10 mouse cellular contexts compared by ENCODE assay signal in genomic region chr9:98329274-98330105, GRCm38 (mm10). TPM values are rescaled to one million over a fixed set of nuclear protein-coding genes. Genes with fewer than 3 reads are reported as not detected.
A peak's percentile ranks its signal among the peaks of the same experiment; 100 is the strongest.
DNase-seq lines count a peak whose midpoint lies in the region; TF ChIP-seq lines count a peak whose summit lies in the region.
"Had no signal": no experiment of that assay in that cellular context is flagged by ENCODE, and none has a peak within 500 bp of the region (broad histone marks: within the 10 kb centered on the region; RNA-seq: fewer than 3 reads in every experiment).

No protein-coding gene starts in this region.

- intact Hi-C loops in heart, adult 2 months (cut with DNase I) = no loop called here
- intact Hi-C loops in gastrocnemius, postnatal 36 days (cut with DNase I) = no loop called here

- WGBS in heart, adult 2 months = 52% methylated on average over 20 of the region's 20 CpGs
- 73% methylated on average over 20 of the region's 20 CpGs for WGBS in heart, embryonic 10.5 days

- TF ChIP-seq EP300 in heart, adult 2 months (IDR thresholded peaks at IDR 0.05; ENCODE audit: insufficient read depth, low read depth, low read length) = no peak

- no peak for TF ChIP-seq CTCF in heart, adult 2 months (IDR thresholded peaks at IDR 0.05)

- no peak overlapping the region for H3K4me3 ChIP-seq in heart, adult 2 months
- H3K4me3 ChIP-seq in heart, embryonic 10.5 days = no peak overlapping the region
- H3K4me3 ChIP-seq: erythroblast, embryonic 14.5 days; neural tube, embryonic 12.5 days had no signal

- H3K27ac ChIP-seq in heart, adult 2 months = no peak overlapping the region
- H3K27ac ChIP-seq in heart, embryonic 10.5 days = no peak overlapping the region
- H3K27ac ChIP-seq: neural tube, embryonic 12.5 days had no signal

- DNase-seq in heart, adult 2 months = peak; percentile 36 to 60
- no peak for DNase-seq in heart, embryonic 10.5 days (ENCODE audit: low spot score)
- peak; percentile 80 to 81 for DNase-seq in cerebellum, postnatal 14 days
- DNase-seq in gastrocnemius, postnatal 36 days = peak; percentile 37 to 48
- DNase-seq in kidney, postnatal 36 days = peak; percentile 83 to 94
- DNase-seq in lung, postnatal 14 days = peak; percentile 22
- DNase-seq in skeletal muscle tissue, adult 2 months (ENCODE audit: low read depth, low spot score) = peak; percentile 73
- DNase-seq in thymus, postnatal 0 days (ENCODE audit: low spot score) = no peak

- H3K4me1 ChIP-seq in heart, adult 2 months (ENCODE audit: control insufficient read depth, insufficient read depth, low read length) = peaks cover 6% of the 10 kb centered on the region
- peaks cover 2% of the 10 kb centered on the region; the same call in 1 of the 2 replicates for H3K4me1 ChIP-seq in heart, embryonic 10.5 days

- H3K27me3 ChIP-seq in heart, adult 2 months (ENCODE audit: control insufficient read depth, insufficient read depth, low read length) = no peaks in the 10 kb centered on the region
- no peaks in the 10 kb centered on the region; the same call in 1 of the 2 replicates for H3K27me3 ChIP-seq in heart, embryonic 10.5 days (ENCODE audit: insufficient read depth, poor library complexity, severe bottlenecking)
- H3K27me3 ChIP-seq: neural tube, embryonic 12.5 days had no signal

- H3K79me2 ChIP-seq in heart, adult 2 months (replicated peaks; ENCODE audit: control insufficient read depth, insufficient read depth, low read length) = no peaks in the 10 kb centered on the region

- no peaks in the 10 kb centered on the region for H3K9me3 ChIP-seq in heart, embryonic 10.5 days
- H3K9me3 ChIP-seq: neural tube, embryonic 12.5 days had no signal

- H3K36me3 ChIP-seq in heart, adult 2 months (ENCODE audit: control insufficient read depth, insufficient read depth, low read length) = no peaks in the 10 kb centered on the region
- no peaks in the 10 kb centered on the region for H3K36me3 ChIP-seq in heart, embryonic 10.5 days
- H3K36me3 ChIP-seq: neural tube, embryonic 12.5 days had no signal

- H3K9ac ChIP-seq in heart, adult 2 months (ENCODE audit: low read depth, low read length) = no peak overlapping the region
- H3K9ac ChIP-seq: neural tube, embryonic 12.5 days had no signal

- no peak for TF ChIP-seq POLR2A in heart, adult 2 months (IDR thresholded peaks at IDR 0.05; ENCODE audit: insufficient read depth, low read depth, low read length)

RNA-seq across cellular contexts. Expression of gene Nmnat3, which starts 42.3 kb away (rescaled TPM):
- 10 to 100 TPM; 16.0 to 17.5 TPM for total RNA-seq in heart, adult 2 months (2021)
- 19.3 and 22.3 TPM in 2 replicates for polyA plus RNA-seq in heart, adult 2 months (2012; rRNA removed)
- 8.9 and 10.2 TPM in 2 replicates for polyA plus RNA-seq in heart, embryonic 10.5 days (2016; fragmentation: Nextera tagmentation; extraction: Ambion mirVana)
- 10 to 100 TPM; 11.5 to 11.7 TPM for total RNA-seq in gastrocnemius, postnatal 36 days (2021)
- 14.0 and 17.1 TPM in 2 replicates for polyA plus RNA-seq in thymus, postnatal 0 days (2015; fragmentation: Nextera tagmentation; extraction: Ambion mirVana)

Comparison
In these comparisons a context has a peak if more than half of its experiments do, and no peak if none do; other contexts are left out.
1. DNase-seq: peak in heart, adult 2 months (2 of 2), cerebellum, postnatal 14 days (2 of 2), gastrocnemius, postnatal 36 days (2 of 2), kidney, postnatal 36 days (2 of 2), lung, postnatal 14 days (single experiment) and skeletal muscle tissue, adult 2 months (single experiment); none in heart, embryonic 10.5 days (single experiment) and thymus, postnatal 0 days (single experiment).